Mouse (Mus musculus) CD4-positive, CD25-positive, alpha-beta regulatory T cell, adult 2 months (primary cell): Measurements from ENCODE around the gene Ppig.
A peak's percentile ranks its signal among the peaks of the same experiment; 100 is the strongest.
"Not testable (repeated sequence)": the region's sequence is repeated elsewhere in the genome, so short reads cannot be mapped to it uniquely, and the experiment has no call there.

Source experiments
- DNase-seq: peaks from one replicate; pipeline ENCODE4 v3.0.0-alpha.2; 2012; ENCODE audit warnings: low read depth, low spot score

Gene Ppig

DNA sequence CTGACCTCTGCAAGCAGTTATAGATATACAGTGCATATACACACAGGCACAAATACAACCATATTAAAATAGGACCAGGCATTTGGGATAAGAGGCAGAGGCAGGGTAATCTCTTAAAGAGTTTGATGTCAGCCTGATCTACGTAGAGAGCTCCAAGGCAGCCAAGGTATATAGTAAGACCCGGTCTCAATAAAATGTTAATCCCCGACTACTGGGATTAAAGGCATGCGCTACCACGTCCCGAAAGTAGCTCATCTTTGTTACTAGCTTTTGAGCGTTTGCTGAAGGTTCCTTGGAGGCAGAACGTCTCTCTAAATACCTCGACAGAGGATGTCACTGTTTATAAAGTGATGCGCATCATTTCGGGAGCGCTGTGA lies at the start of gene Ppig:
Gene Ppig, plus strand, starts transcription at position 273 of the 377 bp plus-strand sequence.
- DNase-seq = no peak

DNA sequence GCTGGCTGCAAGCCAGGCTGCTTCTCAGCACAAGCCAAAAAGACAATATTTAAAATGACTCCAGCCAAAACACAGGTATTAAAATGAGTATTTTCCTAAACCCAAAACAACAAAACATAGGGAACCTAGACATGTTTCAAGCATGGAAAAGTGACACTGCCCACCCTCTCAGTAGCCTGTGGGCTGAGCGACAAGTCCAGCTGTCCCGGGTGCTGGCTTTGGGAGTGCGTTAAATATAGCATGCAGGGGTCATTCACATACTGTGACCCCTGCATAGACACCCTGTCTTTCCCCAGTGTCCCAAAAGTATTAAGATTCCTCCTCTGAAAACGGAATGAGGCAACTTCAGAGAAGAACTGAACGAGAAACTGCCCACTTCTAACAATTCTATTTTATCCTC lies 48.6 kb upstream of the Ppig start:
- no peak for DNase-seq

DNA sequence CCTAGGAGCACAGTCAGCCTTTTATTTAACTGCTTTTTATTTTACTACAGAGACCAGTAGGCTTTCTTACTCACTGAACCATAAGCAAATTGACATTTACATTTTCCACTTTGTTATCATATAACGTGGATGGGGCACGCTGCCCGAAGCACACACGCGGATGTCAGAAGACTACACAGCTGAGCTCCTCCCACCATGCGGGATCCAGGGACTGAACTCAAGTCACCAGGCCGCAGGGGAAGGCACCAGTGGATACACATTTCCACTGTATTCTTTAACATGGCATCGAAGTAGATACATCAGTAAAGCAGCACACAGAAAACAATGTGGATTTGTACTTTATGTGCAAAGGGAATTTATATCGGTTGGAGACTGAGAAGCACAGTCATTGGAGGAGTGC lies 47.1 kb upstream of the Ppig start:
- no peak for DNase-seq

DNA sequence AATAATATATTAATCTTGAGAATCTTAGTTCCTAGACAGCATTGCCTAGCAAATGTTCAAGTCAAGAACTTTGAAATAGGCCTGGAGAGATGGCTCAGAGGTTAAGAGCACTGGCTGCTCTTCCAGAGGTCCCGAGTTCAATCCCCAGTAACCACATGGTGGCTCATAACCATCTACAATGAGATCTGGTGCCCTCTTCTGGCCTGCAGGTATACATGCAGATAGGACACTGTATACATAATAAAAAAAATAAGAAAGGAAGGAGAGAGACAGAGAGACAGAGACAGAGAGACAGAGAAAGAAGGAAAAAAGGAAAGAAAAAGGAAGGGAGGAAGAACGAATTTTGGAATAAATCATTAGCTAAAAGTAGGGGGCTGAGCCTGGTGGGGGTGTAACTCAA lies 45.6 kb upstream of the Ppig start:
- peak; percentile 26 for DNase-seq

DNA sequence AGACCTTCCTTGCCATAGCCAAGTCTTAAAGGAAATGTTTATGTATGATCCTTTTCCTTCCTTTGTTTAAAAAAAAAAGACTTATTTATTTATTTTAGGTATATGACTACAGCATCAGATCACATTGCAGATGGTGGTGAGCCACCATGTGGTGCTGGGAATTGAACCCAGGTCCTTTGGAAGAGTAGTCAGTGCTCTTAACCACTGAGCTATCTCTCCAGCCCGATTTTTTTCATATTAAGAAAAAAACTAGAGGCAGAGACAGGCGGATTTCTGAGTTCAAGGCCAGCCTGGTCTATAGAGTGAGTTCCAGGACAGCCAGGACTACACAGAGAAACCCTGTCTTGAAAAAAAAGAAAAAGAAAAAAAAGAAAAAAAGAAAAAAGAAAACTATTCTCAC lies 45.1 kb upstream of the Ppig start:
- not testable (repeated sequence) for DNase-seq

DNA sequence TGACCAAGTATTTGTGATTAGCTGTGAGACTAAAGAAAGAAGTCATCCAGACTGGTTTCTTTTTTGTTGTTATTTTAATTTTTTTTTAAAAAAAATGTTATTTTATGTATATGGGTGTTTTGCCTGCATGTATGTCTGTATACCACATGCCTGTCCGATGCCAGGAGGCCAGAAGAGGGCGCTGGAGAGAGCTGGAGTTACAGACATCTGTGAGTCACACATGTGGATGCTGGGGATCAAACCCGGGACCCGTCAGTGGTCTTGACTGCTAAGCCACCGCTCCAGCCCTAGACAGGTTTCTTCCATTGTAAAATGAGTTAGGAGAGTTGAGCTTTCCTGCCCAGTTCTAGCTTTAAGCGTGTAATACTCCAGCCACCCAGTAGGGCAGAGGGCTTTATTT lies 42.4 kb upstream of the Ppig start:
- DNase-seq = peak; percentile 39

DNA sequence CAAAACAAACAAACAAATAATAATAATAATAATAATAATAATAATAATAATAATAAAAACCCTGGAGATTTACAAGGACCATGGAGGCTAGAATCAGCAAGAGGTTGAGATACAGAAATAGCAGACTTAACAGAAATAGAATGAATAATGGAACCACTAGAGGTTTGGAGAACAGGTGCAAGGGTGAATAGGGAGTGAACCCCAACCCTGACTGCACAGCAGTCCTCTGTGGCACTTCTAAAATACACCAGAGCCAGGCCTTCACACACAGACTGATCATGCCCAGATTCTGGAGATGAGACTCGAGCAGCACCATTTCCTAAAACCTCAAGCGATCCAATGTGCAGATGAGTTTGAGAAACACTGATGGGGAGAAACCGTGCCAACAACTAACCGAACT lies 40.4 kb upstream of the Ppig start:
- DNase-seq = no peak

DNA sequence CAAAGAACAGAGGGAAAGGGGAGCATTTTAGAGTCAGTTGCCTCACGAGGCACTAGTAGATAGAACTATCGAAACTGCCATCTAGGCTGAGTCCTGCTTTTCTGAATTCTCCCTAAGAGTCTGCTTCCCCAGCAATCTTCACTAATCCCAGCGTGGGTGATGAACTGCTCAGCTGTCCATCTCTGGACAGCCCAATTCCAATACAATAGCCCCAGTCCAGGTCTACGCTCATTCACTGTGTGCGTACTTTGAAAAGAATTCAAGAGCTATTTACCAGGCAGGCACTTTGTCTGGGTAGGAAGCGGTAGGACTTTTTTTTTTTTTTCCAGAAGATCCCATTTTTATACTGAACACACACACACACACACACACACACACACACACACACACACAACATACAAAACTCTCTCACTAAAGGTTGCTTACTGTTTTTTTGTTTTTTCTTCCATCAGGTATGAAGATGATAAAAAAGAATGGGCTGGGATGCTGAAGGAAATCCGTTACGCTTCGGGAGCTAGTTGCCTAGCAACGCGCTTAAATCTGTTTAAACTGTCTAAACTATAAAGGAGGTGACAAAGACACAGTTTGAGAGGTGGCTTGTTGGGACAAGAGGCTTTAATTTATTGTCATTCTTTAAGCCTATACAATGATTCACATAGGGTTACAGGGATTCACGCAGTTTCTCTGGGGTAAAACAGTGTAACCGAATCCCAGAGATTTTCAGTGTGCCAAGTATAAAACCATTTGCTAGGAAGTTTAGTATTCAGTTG lies 39.1 kb upstream of the Ppig start:
- DNase-seq = no peak

DNA sequence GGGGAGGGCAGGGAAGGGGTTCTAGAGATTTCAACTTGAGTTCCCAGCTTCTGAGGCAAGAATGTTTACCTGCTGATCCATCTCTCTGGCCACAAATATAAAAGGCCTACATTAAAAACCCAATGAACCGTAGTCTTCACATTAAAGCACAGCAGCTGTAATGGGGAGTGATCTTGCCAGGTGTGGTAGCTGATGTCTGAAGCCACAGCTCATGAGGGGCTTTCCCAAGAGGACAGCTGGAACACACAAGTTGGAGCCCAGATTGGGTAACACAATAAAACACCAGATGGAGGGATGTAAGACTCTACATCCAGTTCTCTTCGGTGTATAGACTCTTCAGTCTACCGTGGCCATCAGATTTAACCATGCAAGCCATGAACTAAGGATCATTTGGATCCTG lies 37.9 kb upstream of the Ppig start:
- DNase-seq = no peak

DNA sequence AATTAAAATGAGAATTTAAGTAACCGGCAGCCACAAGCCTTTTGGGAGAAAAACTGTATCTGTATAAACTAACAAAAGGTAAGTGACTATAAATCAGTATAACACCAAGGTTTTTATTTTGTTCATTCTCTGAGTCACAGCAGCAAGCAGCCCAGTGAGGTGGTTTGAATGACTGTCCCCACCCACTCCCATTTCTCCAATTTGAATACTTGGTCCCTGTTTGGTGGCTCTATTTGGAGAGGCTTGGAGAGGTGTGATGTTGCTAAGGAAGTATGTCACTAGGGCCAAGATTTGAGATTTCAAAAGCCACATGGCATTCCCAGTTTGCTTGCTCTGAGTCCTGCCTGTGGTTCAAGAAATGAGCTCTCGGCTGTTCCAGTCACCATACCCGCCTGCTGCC lies 32.1 kb upstream of the Ppig start:
- no peak for DNase-seq

DNA sequence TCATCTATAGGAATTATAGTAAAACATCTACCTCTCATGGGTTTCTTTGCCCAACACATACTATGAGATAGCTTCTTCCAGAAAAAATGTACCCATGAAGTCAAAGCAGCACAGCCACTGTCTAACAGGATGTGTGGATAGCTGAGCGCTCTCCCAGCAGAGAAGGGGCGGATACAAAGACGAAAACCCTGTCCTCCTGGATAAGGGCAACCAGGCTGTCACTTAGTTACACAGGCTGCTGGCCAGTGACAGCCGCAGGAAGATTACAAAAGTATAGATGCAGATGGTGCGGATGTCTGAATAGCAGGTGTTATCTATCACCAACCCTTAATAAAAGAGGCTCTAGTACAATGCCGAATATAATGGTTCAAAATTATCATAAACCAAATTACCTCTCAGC lies 31.5 kb upstream of the Ppig start:
- no peak for DNase-seq

DNA sequence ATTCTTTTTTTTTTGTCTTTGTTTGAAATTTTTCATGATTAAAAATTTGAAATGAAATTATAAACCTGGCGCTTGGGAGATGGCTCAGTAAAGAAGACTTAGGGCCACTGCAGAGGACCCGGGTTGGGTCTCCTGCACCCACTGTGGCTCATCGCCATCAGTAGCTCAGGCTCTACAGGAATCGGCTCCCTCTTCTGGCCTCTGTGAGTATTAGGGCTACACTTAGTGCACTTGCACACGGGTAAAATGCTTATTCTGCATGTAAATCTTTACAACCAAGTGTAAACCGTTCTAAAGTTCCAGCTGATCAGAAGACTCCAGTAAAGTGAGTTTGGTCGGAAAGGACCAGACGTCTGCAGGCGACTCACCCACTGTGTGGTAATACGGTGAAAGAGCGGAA lies 28.8 kb upstream of the Ppig start:
- DNase-seq = peak; percentile 22

DNA sequence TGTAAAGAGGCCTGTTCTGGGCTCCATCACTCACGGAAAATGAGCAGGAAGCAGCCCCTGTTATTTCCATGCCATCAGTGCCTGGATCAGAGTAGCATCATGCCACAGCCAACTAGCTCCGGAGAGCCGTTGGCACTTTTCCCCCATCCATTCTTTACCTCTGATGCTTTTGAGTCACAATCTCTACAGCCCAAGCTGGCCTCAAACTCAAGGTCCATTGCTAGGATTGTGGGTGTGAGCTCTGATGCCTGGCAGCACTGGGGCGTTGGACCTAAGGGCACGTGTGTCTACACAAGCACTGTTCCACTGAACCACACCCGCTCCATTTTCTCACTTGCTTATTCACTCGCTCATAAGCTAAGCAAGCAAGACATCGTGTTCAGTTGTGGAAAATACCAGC lies 21.9 kb upstream of the Ppig start:
- DNase-seq = no peak

DNA sequence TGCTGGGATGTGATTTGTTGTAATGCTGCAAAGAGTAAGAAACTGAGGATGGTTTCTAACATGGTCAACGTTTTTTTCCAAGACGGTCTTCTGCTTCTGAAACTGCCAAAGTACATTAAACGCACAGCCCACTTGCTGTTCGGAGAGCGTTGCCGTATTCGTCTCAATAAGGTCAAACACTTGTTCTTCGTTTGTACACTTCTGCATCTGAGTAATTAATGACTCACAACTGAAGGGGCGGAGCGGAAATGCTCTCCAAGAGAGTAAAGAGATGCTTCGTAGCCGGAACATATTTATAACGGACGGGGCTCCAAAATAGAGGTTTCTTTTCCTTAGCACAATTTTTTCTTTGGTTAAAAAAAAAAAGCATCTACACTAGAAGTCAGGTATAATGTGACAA lies 10.2 kb upstream of the Ppig start:
- DNase-seq = peak; percentile 22

DNA sequence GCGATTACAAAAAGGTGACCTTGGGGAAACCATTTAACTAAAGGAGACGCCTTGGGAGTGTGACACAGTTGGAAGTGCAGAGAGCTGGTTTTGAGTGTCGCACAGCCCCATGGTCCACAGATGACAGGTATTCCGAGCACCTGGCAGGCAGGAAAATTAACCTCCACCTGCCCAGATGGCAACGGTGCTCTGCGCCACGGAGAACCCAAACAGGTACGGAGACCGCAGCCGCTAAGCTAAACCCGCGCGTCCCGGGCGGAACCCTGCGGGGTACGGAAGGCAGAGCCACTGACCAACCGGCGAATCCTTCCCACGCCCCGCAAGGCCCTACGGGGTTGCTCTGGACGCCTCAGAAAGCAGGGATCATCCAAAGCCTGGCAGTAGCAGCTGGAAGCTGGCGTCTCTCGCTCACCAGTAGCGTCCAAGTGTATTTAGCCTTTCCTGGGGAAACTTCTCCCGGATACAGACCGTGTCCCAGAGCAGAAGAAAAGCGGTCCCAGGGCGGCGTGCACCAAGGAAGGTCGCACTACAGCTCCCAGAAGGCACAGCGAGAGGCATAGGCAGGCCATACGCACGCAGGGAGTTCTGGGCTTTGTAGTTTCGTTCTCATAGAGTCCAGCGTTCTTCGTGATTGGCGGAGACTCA lies 9.2 kb upstream of the Ppig start, which contains the start of gene Fastkd1:
Gene Fastkd1, minus strand, starts transcription at position 536 of the 645 bp plus-strand sequence.
- peak; percentile 88 for DNase-seq

DNA sequence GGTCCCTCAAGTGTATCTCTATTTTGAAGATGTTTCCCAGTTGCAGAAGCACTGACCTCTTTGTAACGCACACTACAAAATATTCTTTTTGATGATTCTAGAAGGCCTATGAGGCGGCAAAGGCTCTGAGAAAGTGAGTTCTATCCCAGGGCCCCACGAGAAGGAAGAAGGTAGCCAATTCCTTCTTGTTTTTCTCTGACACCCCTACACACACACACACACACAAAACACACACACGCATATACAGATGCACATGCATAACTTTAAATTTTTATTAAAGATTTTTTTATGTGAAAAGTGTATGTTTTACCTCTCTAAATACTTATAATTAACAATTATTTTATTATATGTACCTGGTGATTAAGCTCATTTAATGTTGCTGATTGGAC lies 8.7 kb upstream of the Ppig start:
- DNase-seq = no peak

DNA sequence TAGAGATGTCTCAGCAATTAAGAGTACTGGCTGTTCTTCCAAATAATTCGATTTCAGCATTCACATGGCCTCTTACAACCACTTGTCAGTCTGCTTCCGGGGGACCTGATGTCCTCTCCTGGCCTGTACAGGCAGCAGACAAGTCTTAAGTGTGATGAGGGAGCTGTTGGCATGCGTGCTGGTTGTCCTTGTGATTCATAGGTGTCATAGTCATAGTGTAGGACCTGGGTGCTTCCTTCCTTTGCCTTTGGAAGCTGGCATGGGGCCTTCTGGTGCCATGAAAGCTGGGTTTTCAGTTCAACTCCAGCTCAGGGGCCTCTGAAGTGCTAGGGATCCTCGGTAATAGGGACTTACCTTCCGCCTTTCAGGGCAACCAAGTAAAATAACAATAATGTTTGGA lies 8.2 kb upstream of the Ppig start:
- no peak for DNase-seq

DNA sequence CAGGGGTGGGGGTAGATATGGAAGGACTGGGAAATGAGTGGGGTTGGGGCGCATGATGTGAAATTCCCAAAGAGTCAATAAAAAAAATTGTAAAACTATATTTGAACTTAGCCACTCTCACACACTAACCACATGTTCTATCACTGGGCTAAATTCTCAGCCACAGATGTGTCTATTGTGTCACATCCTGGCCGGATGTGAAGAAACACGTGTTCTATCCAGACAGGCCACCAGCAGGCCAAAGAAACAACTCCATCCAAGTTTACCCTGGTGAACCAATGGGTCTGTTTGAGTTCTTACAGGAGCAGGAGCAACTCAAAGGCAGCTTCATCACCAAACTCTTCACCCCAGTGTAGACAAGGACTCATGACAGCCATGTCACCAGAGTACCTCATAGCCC lies 5.9 kb upstream of the Ppig start:
- no peak for DNase-seq

DNA sequence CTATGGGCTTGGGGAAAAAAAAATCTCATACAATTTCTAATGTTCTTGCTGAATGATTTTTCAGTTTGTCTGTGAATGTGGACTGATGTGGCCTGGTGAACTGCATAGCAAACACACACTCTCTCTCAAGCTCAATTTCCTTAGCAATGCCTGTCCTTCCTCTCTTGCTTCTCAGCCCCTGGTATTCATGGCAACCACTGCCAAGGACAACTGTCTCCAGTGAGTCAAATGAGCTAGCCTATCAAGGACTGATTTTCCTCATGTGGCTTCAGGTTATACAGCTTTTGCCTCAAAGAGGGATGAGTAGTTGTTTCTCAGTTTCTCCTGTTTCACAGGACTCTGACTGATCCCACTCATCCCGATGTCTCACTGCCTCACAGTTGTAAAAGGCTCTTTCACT lies 3.2 kb upstream of the Ppig start:
- no peak for DNase-seq

DNA sequence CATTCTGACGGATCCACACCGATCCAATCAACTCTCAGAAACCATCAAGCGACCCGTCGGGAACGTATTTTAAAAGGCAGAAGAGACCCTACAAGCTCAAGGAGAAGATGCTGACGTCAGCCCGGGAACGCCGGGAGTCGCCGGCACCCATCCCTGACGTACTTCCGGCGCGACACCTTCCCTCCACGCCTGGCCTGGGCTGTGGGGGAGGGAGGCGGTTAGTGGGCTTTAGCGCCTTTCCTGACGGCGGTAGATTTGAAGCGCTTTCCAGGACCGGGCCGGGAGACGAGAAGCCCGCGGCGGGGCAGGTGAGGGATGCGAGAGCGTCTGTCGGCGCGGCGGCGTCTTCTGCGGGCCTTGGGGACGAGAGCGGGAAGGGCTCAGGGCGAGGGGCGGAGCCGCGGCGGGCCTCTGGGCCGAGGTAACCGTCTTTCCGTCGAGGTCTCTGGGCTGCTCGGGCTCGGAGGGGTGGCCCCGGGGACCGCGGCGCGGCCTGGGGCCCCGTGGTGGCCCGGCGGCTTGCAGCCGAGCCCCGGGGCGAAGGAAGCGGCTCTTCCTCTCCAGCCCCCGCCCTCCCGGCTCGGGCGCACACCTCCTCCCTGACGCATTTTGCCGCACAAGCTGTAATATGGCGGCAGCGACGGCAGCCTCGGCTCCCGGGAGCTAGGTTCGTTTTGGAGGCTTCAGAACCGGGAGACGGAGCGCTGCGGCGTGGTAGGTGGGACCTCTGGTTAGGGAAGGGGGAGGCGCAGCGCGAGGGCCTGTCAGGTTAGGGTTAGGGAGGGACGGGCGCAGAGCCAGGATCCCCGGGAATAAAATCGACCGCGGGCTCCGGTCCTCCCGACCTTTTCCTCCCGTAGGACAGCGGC lies 539 bp downstream of the Ppig start:
- DNase-seq = peak; percentile 95

DNA sequence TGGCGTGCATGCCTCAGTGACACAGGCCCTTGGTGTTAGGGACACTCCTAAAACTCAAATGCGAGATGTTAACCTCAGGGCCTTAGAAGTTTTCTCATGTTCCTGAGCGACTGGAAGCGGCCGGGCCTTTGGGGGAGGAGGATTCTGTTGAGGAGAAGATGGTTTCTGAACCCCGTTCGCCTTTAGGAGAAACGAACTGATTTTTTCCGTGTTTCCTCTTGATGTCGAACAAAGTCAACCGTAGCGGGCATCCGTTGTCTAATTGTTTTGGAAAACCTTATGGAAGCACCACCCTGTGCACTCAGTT lies 1.1 kb downstream of the Ppig start:
- no peak for DNase-seq

DNA sequence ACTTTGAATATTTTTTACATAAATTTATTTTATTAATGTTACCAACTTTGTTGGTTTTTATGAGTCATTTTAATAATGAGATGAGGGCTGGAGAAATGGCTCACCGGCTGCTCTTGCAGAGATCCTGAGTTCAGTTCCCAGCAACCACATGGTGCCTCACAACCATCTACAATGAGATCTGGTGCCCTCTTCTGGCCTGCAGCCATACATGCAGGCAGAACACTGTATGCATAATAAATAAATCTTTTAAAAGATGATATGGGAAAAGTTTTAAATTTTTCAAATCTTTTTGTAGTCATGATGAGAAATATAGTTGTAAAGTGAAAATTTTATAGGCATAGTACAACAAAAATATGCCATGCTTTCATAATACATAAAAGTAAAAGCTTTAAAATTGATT lies 22.7 kb downstream of the Ppig start:
- DNase-seq = no peak

DNA sequence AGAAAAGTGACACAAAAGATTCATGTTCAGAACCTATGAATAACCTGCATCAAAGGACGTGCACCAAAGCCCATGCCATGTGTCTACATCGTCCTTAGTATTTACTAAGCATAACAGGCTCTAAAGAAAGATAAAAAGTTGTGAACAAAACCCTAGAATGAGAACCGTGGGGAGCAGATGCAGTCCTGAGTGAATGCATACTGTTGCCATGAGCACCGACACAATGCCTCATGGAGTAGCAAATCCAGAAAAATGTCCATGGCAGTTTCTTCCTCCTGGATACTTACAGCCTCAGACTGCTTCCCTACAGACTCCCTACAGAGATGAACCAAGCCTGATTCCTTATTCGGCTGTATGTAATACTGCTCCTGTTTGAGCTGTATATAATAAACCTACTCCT lies 38.6 kb downstream of the Ppig start:
- DNase-seq = no peak
